Mouse (Mus musculus): ENCODE results near the gene Wfdc17. TPM values are rescaled to one million over a fixed set of nuclear protein-coding genes. Genes with fewer than 3 reads are reported as not detected.

The Wfdc17 gene
- total and polyA plus RNA-seq, 2 experiments from 2014 or later = not detected

DNA sequence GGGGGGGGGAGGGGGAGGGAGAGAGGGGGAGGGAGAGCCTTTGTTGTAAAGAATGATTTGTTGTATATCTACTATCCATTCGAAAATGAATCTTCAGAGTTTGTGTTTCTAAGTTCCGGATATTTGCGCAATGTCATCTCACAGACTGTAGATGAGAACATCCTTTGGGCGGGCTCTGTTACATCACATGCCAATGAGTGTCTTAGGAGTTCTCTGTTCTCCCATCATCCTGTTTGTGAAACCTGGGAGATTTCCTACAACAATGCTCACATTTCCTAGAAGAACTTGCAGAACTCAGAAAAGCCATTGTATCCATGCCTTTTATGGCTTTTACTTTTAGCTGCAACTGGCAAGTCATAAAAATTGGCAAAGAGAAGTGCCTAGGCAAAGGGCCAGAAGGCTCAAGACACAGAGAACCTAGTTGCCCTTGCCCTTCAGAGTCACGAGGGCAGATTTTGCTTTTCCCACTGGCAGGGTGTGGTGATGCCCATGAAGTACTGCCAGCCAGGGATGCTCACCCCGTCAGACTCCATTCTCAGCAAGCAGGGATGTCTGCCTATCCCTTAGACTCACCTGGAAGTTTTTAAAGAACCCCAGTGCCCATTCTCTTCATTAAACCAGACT, 13.4 kb downstream of the Wfdc17 start:
- no peak overlapping the region for H3K27ac ChIP-seq (ENCODE audit: low read depth, low read length)
- WGBS = 87% methylated on average over 6 of the region's 6 CpGs
- H3K4me3 ChIP-seq (ENCODE audit: low read depth, low read length) = no peak overlapping the region
- no peak overlapping the region for H3K4me2 ChIP-seq (ENCODE audit: low read depth)
- H3K36me3 ChIP-seq (ENCODE audit: insufficient read depth) = no peaks in the 10 kb centered on the region
- no peaks in the 10 kb centered on the region for H3K4me1 ChIP-seq (ENCODE audit: insufficient read depth)
- H3K9me3 ChIP-seq (ENCODE audit: low read length) = no peaks in the 10 kb centered on the region
- no peaks in the 10 kb centered on the region for H3K27me3 ChIP-seq (ENCODE audit: insufficient read depth, low read length)
- DNase-seq (no peak), ATAC-seq (no peak)
- no peak for TF ChIP-seq CTCF (IDR thresholded peaks at IDR 0.05; ENCODE audit: low read depth)
- H3K9ac ChIP-seq = no peak overlapping the region

- H3K9me3 ChIP-seq (ENCODE audit: low read length) = no peaks in the 10 kb centered on the region
- no peak for TF ChIP-seq CTCF (IDR thresholded peaks at IDR 0.05; ENCODE audit: low read depth)
- no peak for ATAC-seq
- H3K4me3 ChIP-seq (ENCODE audit: low read depth, low read length) = no peak overlapping the region
- no peaks in the 10 kb centered on the region for H3K4me1 ChIP-seq (ENCODE audit: insufficient read depth)
- H3K9ac ChIP-seq = no peak overlapping the region
- H3K27me3 ChIP-seq (ENCODE audit: insufficient read depth, low read length) = no peaks in the 10 kb centered on the region
- no peaks in the 10 kb centered on the region for H3K36me3 ChIP-seq (ENCODE audit: insufficient read depth)
- DNase-seq = no peak
- no peak overlapping the region for H3K27ac ChIP-seq (ENCODE audit: low read depth, low read length)
- no peak overlapping the region for H3K4me2 ChIP-seq (ENCODE audit: low read depth)
Observed at GRCm38 (mm10) chr11:83720766-83721165, 17.0 kb downstream of the Wfdc17 start.

DNA sequence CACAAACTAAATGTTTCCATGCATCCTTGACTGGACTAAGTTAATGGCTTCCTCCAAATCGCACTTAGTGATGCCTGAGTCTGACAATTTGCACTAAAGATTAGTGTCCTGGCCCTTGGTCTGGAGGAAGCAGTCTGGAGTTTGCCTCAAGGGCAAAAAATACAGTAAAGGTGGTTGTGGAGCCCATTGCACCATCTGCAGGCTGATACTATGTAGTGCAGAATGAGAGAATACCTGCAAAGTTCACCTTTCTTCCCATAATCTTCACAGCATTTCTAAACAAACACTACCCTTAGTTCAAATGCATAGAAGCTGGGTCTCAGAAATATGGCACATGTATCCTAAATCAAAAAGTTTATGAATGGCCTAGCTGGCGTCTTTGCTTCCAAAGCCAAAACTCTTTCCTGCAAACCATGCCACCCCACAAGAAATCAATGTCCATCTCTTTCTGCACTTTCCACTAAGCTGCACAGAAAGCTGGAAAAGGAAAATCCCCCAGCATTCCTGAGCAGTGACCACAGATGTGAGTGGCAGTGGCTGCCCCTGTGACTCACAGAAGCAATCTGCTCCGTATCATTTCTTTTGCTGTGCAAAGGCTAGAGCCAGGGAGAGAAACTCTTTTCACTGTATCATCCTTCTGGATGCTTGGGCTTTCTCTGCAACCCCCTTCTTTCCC, 25.1 kb downstream of the Wfdc17 start:
- ATAC-seq = no peak

GRCm38 (mm10) chr11:83731116-83731515, 27.3 kb downstream of the Wfdc17 start:
- Histone ChIP-seq H3K9me3 (ENCODE audit: low read length) (no peaks in the 10 kb centered on the region), H3K4me1 (ENCODE audit: insufficient read depth) (no peaks in the 10 kb centered on the region), H3K27ac (ENCODE audit: low read depth, low read length) (no peak overlapping the region), H3K27me3 (ENCODE audit: insufficient read depth, low read length) (no peaks in the 10 kb centered on the region), H3K9ac (no peak overlapping the region), H3K36me3 (ENCODE audit: insufficient read depth) (no peaks in the 10 kb centered on the region), H3K4me3 (ENCODE audit: low read depth, low read length) (no peak overlapping the region), H3K4me2 (ENCODE audit: low read depth) (no peak overlapping the region)
- ATAC-seq (no peak), DNase-seq (no peak)
- TF ChIP-seq CTCF (IDR thresholded peaks at IDR 0.05; ENCODE audit: low read depth) = no peak
- WGBS = 84% methylated on average over 1 of the region's 1 CpGs

More for the DNA sequence above, 25.1 kb downstream of the Wfdc17 start:
- Histone ChIP-seq H3K4me3 (ENCODE audit: low read depth, low read length) (no peak overlapping the region), H3K36me3 (ENCODE audit: insufficient read depth) (no peaks in the 10 kb centered on the region), H3K9me3 (ENCODE audit: low read length) (no peaks in the 10 kb centered on the region), H3K9ac (no peak overlapping the region), H3K4me2 (ENCODE audit: low read depth) (no peak overlapping the region), H3K27me3 (ENCODE audit: insufficient read depth, low read length) (no peaks in the 10 kb centered on the region), H3K27ac (ENCODE audit: low read depth, low read length) (no peak overlapping the region), H3K4me1 (ENCODE audit: insufficient read depth) (no peaks in the 10 kb centered on the region)
- TF ChIP-seq CTCF (IDR thresholded peaks at IDR 0.05; ENCODE audit: low read depth) = peak; percentile 53
- 69% methylated on average over 3 of the region's 3 CpGs for WGBS
- peak; percentile 4 for DNase-seq

- no peak overlapping the region for H3K27ac ChIP-seq (ENCODE audit: low read depth, low read length)
- no peaks in the 10 kb centered on the region for H3K9me3 ChIP-seq (ENCODE audit: low read length)
- 82% methylated on average over 5 of the region's 5 CpGs for WGBS
- no peak for TF ChIP-seq CTCF (IDR thresholded peaks at IDR 0.05; ENCODE audit: low read depth)
- H3K4me3 ChIP-seq (ENCODE audit: low read depth, low read length) = no peak overlapping the region
- no peaks in the 10 kb centered on the region for H3K4me1 ChIP-seq (ENCODE audit: insufficient read depth)
- H3K9ac ChIP-seq = no peak overlapping the region
- ATAC-seq (no peak), DNase-seq (no peak)
- no peak overlapping the region for H3K4me2 ChIP-seq (ENCODE audit: low read depth)
- no peaks in the 10 kb centered on the region for H3K36me3 ChIP-seq (ENCODE audit: insufficient read depth)
- H3K27me3 ChIP-seq (ENCODE audit: insufficient read depth, low read length) = no peaks in the 10 kb centered on the region
Observed at GRCm38 (mm10) chr11:83733071-83733640, 29.4 kb downstream of the Wfdc17 start.

DNA sequence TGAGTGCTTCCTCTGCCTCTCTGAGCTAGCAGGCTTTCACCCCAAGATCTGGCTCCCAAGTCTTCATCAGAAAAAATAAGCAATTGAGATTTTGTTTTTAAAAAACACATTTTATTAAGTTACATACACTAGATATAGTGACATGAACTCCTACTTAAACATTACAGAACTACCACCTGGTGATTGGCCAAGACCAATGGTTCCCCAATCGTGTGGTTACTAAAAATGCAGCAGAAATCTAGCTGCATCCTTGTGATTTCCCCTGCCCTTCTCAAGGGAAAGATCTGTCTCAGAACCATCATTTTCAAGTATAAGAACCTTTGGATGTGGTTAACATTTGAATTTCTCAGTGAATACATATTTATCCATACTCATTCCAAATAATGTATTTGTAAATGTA, 30.4 kb downstream of the Wfdc17 start:
- ATAC-seq = no peak
- H3K9ac ChIP-seq = no peak overlapping the region
- no peak overlapping the region for H3K4me2 ChIP-seq (ENCODE audit: low read depth)
- no peak overlapping the region for H3K27ac ChIP-seq (ENCODE audit: low read depth, low read length)
- H3K4me1 ChIP-seq (ENCODE audit: insufficient read depth) = no peaks in the 10 kb centered on the region
- 88% methylated on average over 1 of the region's 1 CpGs for WGBS
- H3K4me3 ChIP-seq (ENCODE audit: low read depth, low read length) = no peak overlapping the region
- H3K27me3 ChIP-seq (ENCODE audit: insufficient read depth, low read length) = no peaks in the 10 kb centered on the region
- no peaks in the 10 kb centered on the region for H3K36me3 ChIP-seq (ENCODE audit: insufficient read depth)
- TF ChIP-seq CTCF (IDR thresholded peaks at IDR 0.05; ENCODE audit: low read depth) = no peak
- DNase-seq = no peak
- no peaks in the 10 kb centered on the region for H3K9me3 ChIP-seq (ENCODE audit: low read length)

GRCm38 (mm10) chr11:83735881-83736280, 32.1 kb downstream of the Wfdc17 start:
- 88% methylated on average over 2 of the region's 2 CpGs for WGBS
- no peak for TF ChIP-seq CTCF (IDR thresholded peaks at IDR 0.05; ENCODE audit: low read depth)
- no peaks in the 10 kb centered on the region for H3K27me3 ChIP-seq (ENCODE audit: insufficient read depth, low read length)
- no peaks in the 10 kb centered on the region for H3K36me3 ChIP-seq (ENCODE audit: insufficient read depth)
- DNase-seq = no peak
- no peak overlapping the region for H3K27ac ChIP-seq (ENCODE audit: low read depth, low read length)
- no peak overlapping the region for H3K9ac ChIP-seq
- H3K4me1 ChIP-seq (ENCODE audit: insufficient read depth) = no peaks in the 10 kb centered on the region
- H3K4me3 ChIP-seq (ENCODE audit: low read depth, low read length) = no peak overlapping the region
- H3K4me2 ChIP-seq (ENCODE audit: low read depth) = no peak overlapping the region
- H3K9me3 ChIP-seq (ENCODE audit: low read length) = no peaks in the 10 kb centered on the region
- no peak for ATAC-seq

Measured in forebrain, postnatal 0 days (tissue).